Mouse (Mus musculus): ENCODE data around the gene Rnf141. TPM values are rescaled to one million over a fixed set of nuclear protein-coding genes. Genes with fewer than 3 reads are reported as not detected.

Gene Rnf141
- polyA plus RNA-seq, 1 experiment from 2014 or later = 20.1 TPM

DNA sequence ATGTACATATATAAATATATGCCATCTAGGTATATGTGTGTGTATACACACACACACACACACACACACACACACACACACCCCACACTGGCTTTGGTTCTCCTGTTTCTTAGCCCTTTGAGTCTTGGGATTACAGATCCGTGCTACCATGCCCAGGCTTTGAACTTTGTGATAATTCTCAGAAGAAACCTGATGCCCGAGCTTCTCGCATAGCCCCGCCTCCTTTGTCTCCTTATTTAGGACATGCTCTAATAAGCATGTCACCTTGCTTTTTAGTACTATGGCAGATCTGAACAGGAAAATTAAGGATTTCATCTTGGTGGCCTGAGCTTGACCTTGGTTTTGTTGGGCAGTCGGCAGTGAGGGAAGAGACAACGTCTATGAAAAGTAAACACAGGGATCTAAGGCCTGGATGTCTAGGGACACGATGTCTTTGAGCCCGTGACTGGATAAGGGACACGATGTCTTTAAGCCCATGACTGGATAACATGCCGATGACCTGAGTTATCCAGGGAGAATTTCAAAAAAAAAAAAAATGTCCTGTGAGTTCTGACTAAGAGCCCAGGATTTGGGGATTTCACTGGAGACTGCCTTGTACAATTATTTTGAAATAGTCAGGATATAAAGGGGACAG lies 61.3 kb downstream of the Rnf141 start:
- Histone ChIP-seq H3K27ac (no peak overlapping the region), H3K27me3 (ENCODE audit: insufficient read depth, low read length) (no peaks in the 10 kb centered on the region), H3K36me3 (ENCODE audit: insufficient read depth, low read length) (0 out of 2 replicates have a peak, but pooled peaks cover 2% of the 10 kb centered on the region), H3K9ac (ENCODE audit: low read depth, low read length) (no peak overlapping the region), H3K4me1 (replicated peaks; ENCODE audit: insufficient read depth, low read length) (peaks cover 28% of the 10 kb centered on the region), H3K9me3 (replicated peaks; ENCODE audit: low read length) (no peaks in the 10 kb centered on the region), H3K4me2 (ENCODE audit: low read length) (no peak overlapping the region), H3K4me3 (replicated peaks; ENCODE audit: low read depth, low read length) (no peak overlapping the region)
- DNase-seq (ENCODE audit: low spot score) = peak; percentile 57
- 0 out of 2 replicates have a peak, but pooled peaks have one; percentile 11 for ATAC-seq (replicated peaks; ENCODE audit: low FRiP score, low read depth)
- no peak for TF ChIP-seq CTCF (IDR thresholded peaks at IDR 0.05; ENCODE audit: low read depth)
- 25% methylated on average over 10 of the region's 10 CpGs for WGBS

- H3K9ac ChIP-seq (ENCODE audit: low read depth, low read length) = no peak overlapping the region
- no peaks in the 10 kb centered on the region for H3K27me3 ChIP-seq (ENCODE audit: insufficient read depth, low read length)
- H3K4me1 ChIP-seq (replicated peaks; ENCODE audit: insufficient read depth, low read length) = peaks cover 23% of the 10 kb centered on the region
- no peak for DNase-seq (ENCODE audit: low spot score)
- H3K27ac ChIP-seq = no peak overlapping the region
- no peak for ATAC-seq (replicated peaks; ENCODE audit: low FRiP score, low read depth)
- WGBS = 40% methylated on average over 7 of the region's 7 CpGs
- no peak overlapping the region for H3K4me2 ChIP-seq (ENCODE audit: low read length)
- H3K4me3 ChIP-seq (replicated peaks; ENCODE audit: low read depth, low read length) = no peak overlapping the region
- no peak for TF ChIP-seq CTCF (IDR thresholded peaks at IDR 0.05; ENCODE audit: low read depth)
- H3K9me3 ChIP-seq (replicated peaks; ENCODE audit: low read length) = no peaks in the 10 kb centered on the region
- 0 out of 2 replicates have a peak, but pooled peaks cover 2% of the 10 kb centered on the region for H3K36me3 ChIP-seq (ENCODE audit: insufficient read depth, low read length)
Observed at GRCm38 (mm10) chr7:110782135-110782534, 62.1 kb downstream of the Rnf141 start.

GRCm38 (mm10) chr7:110781231-110781711 lies 63.0 kb downstream of the Rnf141 start:
- no peak for DNase-seq (ENCODE audit: low spot score)
- Histone ChIP-seq H3K27ac (no peak overlapping the region), H3K4me1 (replicated peaks; ENCODE audit: insufficient read depth, low read length) (peaks cover 15% of the 10 kb centered on the region; the same call in 1 of the 2 replicates), H3K4me2 (ENCODE audit: low read length) (no peak overlapping the region), H3K9me3 (replicated peaks; ENCODE audit: low read length) (no peaks in the 10 kb centered on the region), H3K9ac (ENCODE audit: low read depth, low read length) (no peak overlapping the region), H3K36me3 (ENCODE audit: insufficient read depth, low read length) (0 out of 2 replicates have a peak, but pooled peaks cover 2% of the 10 kb centered on the region), H3K4me3 (replicated peaks; ENCODE audit: low read depth, low read length) (no peak overlapping the region), H3K27me3 (ENCODE audit: insufficient read depth, low read length) (no peaks in the 10 kb centered on the region)
- 59% methylated on average over 2 of the region's 2 CpGs for WGBS
- no peak for TF ChIP-seq CTCF (IDR thresholded peaks at IDR 0.05; ENCODE audit: low read depth)
- no peak for ATAC-seq (replicated peaks; ENCODE audit: low FRiP score, low read depth)

- Histone ChIP-seq H3K9me3 (replicated peaks; ENCODE audit: low read length) (no peaks in the 10 kb centered on the region), H3K27ac (no peak overlapping the region), H3K4me2 (ENCODE audit: low read length) (no peak overlapping the region), H3K36me3 (ENCODE audit: insufficient read depth, low read length) (0 out of 2 replicates have a peak, but pooled peaks cover 2% of the 10 kb centered on the region), H3K4me1 (replicated peaks; ENCODE audit: insufficient read depth, low read length) (peaks cover 8% of the 10 kb centered on the region; the same call in 1 of the 2 replicates), H3K27me3 (ENCODE audit: insufficient read depth, low read length) (no peaks in the 10 kb centered on the region), H3K9ac (ENCODE audit: low read depth, low read length) (no peak overlapping the region), H3K4me3 (replicated peaks; ENCODE audit: low read depth, low read length) (no peak overlapping the region)
- 53% methylated on average over 4 of the region's 4 CpGs for WGBS
- no peak for ATAC-seq (replicated peaks; ENCODE audit: low FRiP score, low read depth)
- no peak for DNase-seq (ENCODE audit: low spot score)
- no peak for TF ChIP-seq CTCF (IDR thresholded peaks at IDR 0.05; ENCODE audit: low read depth)
Observed at GRCm38 (mm10) chr7:110780520-110780919, 63.7 kb downstream of the Rnf141 start.

DNA sequence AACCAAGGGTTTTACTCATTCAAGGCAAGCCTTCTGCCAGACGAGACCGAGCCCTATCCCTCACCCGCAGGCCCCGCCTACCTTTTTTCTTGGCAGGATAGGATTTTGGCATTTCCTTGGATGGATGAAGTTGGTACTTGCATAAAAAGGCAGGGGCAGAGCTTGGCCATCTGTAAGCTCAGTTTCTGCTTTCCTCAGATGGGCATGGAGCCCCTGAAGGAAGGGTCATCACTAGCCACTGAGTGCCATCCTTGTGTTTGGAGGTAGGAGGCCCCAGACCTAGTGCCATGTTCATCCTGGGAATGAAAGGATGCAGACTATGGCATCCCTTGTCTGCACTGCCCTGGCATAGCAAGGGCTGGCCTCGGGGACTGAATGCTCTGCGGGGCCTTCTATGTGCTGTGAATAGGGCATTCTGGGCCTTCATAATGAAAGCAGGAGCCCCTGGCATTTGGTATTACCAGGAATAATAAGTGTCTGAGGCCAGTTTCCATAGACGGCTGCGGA lies 64.6 kb downstream of the Rnf141 start:
- Histone ChIP-seq H3K9me3 (replicated peaks; ENCODE audit: low read length) (no peaks in the 10 kb centered on the region), H3K27ac (no peak overlapping the region), H3K4me3 (replicated peaks; ENCODE audit: low read depth, low read length) (no peak overlapping the region), H3K27me3 (ENCODE audit: insufficient read depth, low read length) (no peaks in the 10 kb centered on the region), H3K4me2 (ENCODE audit: low read length) (no peak overlapping the region), H3K9ac (ENCODE audit: low read depth, low read length) (no peak overlapping the region), H3K4me1 (replicated peaks; ENCODE audit: insufficient read depth, low read length) (peaks cover 3% of the 10 kb centered on the region; the same call in 1 of the 2 replicates), H3K36me3 (ENCODE audit: insufficient read depth, low read length) (0 out of 2 replicates have a peak, but pooled peaks cover 2% of the 10 kb centered on the region)
- WGBS = 90% methylated on average over 8 of the region's 8 CpGs
- ATAC-seq (replicated peaks; ENCODE audit: low FRiP score, low read depth) (no peak), DNase-seq (ENCODE audit: low spot score) (no peak)
- no peak for TF ChIP-seq CTCF (IDR thresholded peaks at IDR 0.05; ENCODE audit: low read depth)

GRCm38 (mm10) chr7:110778933-110779332 lies 65.3 kb downstream of the Rnf141 start:
- no peak overlapping the region for H3K27ac ChIP-seq

More at GRCm38 (mm10) chr7:110778933-110779332, 65.3 kb downstream of the Rnf141 start:
- no peak for ATAC-seq (replicated peaks; ENCODE audit: low FRiP score, low read depth)
- H3K27me3 ChIP-seq (ENCODE audit: insufficient read depth, low read length) = no peaks in the 10 kb centered on the region
- no peak overlapping the region for H3K4me2 ChIP-seq (ENCODE audit: low read length)
- H3K9ac ChIP-seq (ENCODE audit: low read depth, low read length) = no peak overlapping the region
- H3K4me1 ChIP-seq (replicated peaks; ENCODE audit: insufficient read depth, low read length) = peaks cover 7% of the 10 kb centered on the region; the same call in 1 of the 2 replicates
- H3K4me3 ChIP-seq (replicated peaks; ENCODE audit: low read depth, low read length) = no peak overlapping the region
- 0 out of 2 replicates have a peak, but pooled peaks cover 2% of the 10 kb centered on the region for H3K36me3 ChIP-seq (ENCODE audit: insufficient read depth, low read length)
- no peak for DNase-seq (ENCODE audit: low spot score)
- WGBS = 94% methylated on average over 7 of the region's 7 CpGs
- TF ChIP-seq CTCF (IDR thresholded peaks at IDR 0.05; ENCODE audit: low read depth) = no peak
- H3K9me3 ChIP-seq (replicated peaks; ENCODE audit: low read length) = no peaks in the 10 kb centered on the region

Measured in kidney, postnatal 0 days (tissue).